Mouse (Mus musculus) embryo, embryonic 11.5 days (tissue): ENCODE results near the gene Anpep.
"Not testable (repeated sequence)": the region's sequence is repeated elsewhere in the genome, so short reads cannot be mapped to it uniquely, and the experiment has no call there.

ENCODE experiments used
- DNase-seq: peaks from one replicate; pipeline ENCODE4 v3.0.0-alpha.2; 2012; ENCODE audit warnings: low read depth, low spot score

Gene Anpep

DNA sequence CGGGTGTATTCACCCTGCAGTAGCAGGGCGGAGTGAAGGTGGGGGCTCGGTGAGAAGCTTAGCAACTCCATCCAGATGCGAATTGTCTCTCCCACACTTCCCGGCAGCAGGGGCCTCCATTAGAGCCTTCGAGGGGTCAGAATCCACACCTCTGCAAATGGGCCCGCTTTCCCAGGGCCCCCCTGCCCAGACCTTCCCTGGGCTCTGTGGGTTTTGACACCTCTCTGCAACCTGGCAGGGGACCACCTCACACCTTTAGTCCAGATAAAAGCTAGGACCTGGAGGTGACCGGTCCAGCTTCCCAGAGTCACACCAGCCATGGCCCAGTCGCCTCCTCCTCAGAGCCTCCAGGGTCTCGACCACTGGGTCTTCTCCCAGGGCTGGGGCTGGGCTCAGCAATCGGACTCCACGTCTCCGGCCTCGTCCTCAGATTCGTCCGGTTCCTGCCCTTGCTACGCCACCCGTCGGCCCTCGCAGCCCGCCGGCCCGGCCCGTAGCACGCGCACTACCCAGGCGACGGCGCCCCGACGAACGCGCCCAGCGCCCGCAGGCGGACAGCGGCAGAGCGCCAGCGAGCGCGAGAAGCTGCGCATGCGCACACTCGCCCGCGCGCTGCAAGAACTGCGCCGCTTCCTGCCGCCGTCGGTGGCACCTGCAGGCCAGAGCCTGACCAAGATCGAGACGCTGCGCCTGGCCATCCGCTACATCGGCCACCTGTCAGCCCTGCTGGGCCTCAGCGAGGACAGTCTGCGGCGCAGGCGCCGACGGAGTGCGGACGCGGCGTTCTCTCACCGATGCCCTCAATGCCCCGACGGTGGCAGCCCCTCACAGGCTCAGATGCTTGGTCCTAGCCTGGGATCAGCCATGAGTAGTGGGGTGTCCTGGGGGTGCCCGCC, 50.0 kb downstream of the Anpep start, which contains the start of gene Mesp2:
TSS of gene Mesp2 (plus strand) at position 117 of the 896 bp plus-strand sequence.
- peak; percentile 63 for DNase-seq

DNA sequence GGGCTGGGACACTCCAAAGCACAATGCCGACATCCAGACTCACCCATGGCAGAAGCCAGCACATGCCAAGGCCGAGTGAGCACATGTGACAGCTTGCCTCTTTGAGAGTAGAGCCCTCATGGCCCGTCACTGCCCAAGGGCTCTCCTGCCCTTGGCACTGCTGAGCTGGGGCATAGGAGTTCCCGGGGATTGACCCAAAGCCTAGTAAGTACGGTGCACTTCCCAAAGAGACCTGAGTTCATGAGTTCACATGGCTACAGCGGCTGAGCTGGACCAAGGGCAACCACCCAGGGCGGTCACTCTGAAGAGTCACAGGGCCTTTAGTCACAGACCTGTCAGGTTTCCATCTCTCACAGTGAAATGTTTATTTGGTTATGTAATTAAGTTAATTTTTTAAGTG, 52.3 kb downstream of the Anpep start:
- no peak for DNase-seq

DNA sequence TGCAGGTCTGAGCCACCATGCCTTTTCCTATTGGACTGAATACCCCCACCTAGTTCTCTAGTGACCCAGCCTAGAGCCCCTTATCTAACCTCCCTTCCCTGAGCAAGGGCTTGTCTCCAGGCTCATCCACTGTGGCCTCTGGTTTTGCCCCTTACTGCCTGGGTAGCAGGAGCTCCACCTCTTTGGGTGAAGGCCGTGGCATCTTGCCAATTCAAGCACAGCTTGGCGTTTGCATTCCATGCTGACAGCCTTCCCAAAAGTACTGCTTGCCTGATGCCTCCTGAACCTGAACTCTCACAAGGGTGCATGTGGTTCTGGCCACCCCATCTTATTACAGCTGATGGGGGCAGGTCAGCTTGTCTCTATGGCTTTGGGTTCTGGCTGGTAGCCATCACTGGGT, 57.0 kb downstream of the Anpep start:
- DNase-seq = no peak

DNA sequence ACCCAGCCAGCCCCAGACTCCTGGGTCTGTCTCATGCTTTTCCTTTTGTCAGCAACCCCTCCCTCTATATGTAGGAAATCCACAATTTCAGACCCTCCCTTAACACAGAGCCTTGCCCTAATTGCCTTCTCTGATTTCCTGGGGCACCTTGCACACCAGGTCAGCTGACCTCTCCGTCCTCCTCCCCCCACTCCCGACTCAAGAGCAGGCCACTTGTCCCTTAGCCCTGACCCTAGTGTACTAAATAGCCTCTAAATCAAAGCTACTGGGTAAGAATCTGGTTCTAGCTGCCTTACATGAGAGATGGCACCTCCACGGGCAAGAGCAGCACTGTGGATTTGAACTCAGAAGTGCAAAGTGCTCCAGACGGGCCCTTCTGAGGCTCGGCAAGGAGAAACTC, 58.8 kb downstream of the Anpep start:
- DNase-seq = no peak

DNA sequence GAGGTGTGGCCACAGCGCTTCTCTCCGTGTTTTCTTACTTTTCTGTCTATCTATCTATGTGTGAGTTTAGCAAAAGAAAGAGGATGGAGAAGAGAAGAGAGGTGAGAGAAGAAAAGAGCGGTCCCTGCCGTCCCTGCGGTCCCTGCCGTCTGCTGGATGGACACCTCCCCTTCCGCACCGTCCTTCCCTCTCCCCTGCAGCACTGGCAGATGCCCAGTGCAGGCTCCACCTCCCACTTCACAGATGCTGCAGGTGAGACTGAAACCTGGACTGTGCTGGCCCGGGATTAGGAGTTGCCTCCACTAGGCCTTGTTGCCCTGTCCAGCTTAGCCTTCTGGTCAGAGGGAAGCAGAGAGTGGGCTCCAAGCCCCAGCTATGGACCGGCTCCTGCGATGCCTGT, 59.5 kb downstream of the Anpep start:
- DNase-seq = no peak

DNA sequence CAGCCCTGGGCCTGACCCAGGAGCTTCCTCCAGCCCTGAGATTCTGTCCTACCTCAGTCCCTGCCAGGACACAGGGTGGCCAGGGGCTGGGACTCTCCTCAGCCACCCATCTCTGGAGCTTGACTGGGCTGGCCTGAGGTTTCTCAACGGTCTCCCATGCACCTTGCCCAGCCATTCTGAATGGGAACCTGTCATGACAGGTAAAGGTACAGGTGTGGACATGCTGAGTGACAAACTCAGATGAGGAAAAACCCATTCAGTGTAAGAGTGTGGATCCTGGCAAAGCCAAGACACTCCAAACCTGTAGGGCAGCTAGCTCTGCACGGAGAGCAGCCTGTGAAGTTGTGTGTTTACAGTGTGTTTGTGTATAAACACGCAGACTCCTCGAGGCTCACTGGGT, 60.5 kb downstream of the Anpep start:
- DNase-seq = no peak

DNA sequence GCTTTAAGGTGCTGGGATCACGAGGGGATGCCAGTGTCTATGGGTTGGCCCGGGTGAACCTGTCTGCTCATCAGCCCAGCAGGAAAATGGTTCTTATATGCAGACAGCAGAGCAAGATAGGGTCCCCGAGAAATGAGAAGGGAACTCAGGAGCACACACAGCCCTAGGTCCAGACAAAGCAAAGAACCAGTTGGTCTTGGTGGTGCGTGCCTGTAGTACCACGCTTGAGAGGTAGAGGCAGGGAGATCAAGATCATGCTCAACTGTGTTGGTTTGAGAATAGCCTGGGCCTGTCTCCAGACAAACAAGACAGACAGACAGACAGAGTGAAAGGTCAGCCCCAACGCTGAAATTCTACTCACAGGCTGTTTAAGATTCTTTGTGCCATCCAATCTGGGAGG, 61.4 kb downstream of the Anpep start:
- DNase-seq = no peak

DNA sequence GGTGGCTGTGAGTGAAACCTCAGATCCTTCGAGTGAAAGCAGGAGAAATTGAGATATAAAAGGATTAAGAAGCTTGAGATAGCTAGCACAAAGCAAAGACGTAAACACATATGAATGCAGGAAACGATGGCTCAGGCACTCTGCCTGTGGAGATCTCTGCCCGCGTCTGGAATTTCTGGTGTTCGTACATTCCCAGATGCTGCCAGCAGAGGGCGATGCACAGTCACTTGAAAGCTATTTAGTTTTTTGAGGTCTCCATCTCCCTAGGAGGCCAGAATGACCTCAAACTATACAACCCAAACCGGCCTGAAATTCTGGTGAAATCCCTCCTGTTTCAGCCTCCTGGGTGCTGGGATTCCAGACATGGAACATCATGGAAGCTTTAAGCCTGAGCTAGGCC, 61.8 kb downstream of the Anpep start:
- peak; percentile 73 for DNase-seq

DNA sequence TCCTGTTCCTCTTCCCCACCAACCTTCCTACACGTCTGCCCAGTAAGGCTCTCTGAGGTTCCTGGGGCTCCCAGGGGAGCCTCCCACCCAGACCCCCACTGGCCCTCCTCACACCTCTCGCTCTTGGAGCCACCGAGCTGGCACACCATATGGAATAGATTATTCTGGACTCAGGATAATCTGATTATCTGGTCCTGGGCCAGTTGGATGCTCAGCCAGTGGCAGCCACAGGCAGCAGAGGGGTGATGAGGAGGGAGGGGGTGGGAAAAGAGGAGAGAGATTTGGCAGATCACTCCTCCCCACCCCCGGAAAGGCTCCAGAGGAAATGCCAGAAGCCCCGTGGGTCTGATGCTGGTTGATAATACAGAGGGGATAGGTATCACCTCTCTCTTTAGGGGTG, 62.3 kb downstream of the Anpep start:
- DNase-seq = no peak

DNA sequence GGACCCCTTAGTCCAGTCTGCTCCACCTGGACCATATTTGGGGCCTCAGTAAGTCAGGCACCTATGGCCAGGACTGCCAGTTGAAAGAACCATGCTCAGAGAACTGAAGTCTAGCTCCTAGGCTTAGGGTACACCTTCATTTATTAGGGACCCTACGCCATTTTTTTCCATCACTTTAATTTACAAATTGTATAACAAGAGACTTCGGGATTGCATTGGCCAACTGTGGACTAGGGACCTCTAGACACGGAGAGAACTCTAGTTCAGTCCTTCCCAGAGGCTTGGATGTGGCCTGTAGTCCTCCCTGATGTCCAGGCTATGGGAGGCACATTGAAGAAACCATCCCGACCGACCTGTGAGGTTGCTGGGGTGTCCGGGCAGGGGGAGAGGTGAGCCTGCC, 67.2 kb downstream of the Anpep start, which contains the start of gene Mesp1:
TSS of gene Mesp1 (minus strand) at position 101 of the 400 bp plus-strand sequence.
- no peak for DNase-seq

DNA sequence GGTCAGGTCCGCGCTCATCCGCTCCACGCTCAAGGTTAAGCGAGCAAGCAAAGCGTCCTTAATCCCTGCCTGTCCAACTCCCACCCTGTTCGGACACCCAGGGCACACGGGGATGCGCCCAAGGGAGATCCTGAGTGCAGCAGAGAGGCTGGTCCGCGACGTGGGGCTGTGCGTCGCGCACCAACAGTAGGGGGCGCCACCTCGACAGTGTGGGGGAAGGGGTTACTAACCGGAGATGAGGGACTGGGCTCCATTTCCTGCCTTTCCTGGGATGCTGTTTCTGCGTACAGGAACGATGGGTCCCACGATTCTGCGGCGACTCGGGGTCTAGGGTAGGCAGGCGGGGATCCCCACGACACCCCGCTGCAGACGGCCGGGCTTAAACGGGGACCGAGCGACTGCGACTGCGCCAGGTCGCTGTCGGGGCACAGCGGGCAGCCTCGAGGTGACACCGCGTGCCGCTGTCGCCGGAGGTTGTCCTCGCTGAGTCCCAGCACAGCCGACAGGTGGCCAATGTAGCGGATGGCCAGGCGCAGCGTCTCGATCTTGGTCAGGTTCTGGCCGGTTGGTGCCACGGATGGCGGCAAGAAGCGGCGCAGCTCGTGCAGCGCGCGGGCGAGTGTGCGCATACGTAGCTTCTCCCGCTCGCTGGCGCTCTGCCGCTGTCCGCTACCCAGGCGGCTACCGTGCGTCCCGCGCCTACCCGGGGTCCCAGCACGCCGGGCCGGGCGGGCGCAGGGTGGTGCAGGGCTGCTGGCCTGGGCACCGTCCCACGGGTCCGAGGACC, 68.0 kb downstream of the Anpep start:
- DNase-seq = no peak

DNA sequence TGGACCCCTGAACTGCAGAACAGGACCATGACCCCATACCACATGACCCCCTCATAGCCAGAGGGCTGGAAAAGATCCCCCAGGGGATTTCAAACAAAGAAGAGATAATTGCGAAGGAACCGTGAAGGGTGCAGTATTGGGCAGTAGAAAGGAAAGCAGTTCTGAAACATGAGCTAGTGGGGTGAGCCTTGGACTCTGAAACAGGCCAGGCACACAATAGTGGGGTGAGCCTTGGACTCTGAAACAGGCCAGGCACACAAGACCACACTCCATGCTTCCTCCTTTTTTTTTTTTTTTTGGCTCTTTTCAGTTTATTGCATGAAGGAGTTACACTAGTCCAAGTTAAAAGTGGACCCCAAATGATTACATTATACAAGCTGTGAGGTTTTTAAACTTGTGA, 71.0 kb downstream of the Anpep start:
- not testable (repeated sequence) for DNase-seq

DNA sequence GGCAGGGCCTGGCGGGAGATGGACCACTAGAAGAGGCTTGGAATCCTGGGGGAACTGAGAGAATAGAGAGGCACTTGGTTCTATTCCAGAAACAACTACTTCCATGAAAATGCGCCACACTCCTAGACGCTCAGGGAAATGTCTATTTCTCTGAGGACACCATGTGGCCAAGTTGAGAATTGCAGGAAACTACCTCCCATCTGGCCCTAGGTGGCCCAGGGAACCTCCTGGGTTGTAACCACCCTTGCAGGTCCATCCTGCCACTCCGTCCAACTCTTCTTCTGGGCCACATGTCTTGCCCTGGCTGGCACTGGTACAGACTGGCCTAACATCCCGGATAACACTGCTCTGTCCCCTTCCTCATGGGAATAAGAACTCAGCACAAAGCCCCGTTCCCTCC, 74.6 kb downstream of the Anpep start:
- DNase-seq = no peak

DNA sequence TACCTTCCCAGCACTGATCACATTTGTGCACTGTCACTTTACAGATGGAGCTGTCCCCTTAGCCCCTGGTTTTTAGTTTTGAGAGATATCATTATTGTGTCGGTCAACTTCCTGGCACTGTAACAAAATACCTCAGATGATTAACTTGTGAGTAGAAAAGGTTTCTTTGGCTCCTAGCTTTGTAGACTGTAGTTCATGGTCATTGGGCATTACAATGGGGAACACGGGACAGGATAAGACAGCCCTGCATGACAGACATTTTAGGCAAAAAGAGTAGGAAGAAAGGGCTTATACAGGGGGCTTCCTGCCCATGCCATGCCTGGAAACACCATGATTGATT, 78.4 kb downstream of the Anpep start:
- DNase-seq = no peak

DNA sequence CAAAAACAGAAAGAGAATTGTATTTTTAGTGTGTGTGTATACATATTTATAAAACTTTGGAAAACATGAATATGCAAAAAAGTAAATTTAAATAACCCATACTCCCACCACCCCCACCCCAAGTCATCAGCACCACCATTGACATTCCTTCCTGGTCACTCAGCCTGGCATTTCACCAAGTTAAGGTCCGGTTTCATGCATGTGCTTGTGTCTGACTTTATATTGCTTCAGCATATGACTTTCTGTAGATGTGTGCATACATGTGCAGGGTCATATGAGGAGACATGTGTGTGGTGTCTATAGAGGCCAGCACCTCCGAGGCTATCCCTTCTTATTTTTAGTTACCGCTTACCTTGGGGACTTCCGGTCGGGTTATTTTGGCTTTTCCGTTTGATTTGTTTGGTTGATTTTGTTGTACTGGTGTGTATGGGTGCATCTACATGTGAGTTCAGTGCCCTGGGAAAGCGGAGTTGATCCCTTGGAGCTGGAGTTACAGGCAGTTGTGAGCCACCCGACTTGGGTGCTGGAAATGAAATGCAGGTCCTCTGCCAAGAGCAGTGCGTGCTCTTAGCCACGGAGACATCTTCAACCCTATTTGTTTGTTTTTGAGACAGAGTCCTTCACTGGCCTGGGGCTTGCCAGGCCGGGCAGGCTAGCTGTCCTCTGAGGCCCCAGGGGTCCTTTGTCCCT, 78.9 kb downstream of the Anpep start:
- DNase-seq = no peak

DNA sequence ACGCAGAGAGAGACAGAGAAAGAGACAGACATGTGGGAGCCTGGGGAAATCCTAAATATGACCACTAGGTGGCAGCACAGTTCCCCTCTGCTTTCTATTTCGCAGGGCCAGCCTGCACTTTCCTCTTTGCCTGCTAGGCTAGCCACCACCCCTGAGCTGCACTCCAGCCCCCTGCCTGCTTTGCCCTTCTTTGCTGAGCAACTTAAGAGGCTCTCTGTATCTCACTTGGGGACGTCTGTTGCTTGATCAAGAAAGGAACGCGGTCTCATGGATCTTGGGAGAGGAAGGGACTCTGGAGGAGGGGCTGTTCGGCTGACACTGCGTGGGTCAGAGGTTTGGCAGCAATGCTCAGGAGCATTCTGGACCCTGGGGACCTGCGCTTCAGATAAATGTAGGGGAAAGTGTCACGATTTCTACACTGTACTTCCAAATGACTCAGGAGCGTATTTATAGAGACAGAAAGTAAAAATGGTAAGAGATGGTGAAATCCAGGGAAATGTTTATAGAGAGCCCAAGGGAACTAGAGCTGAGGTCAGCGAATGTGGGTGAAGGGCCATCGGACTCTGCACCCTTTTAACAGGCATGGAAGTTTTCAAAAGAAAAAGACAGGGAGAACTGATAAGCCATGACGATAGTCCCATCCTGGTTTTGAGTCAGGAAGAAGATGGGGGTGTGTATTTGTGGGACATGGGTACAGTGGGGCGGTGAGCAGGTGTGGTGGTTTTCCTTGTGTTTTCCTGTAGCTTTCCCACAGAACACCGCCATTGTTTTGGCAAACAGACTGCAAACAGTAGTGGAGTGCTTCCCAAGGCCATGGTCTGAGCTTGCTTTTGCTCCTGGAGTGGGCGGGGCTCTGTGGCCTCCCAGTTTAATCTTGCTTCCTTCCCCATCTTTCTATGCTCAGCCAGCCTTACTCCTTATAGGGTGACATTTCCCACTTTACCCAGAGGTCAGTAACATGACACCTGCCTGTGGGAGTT, 79.9 kb downstream of the Anpep start:
- DNase-seq = peak; percentile 65
